ENCODE assay signal across 9 mouse cellular contexts in the genomic region with DNA sequence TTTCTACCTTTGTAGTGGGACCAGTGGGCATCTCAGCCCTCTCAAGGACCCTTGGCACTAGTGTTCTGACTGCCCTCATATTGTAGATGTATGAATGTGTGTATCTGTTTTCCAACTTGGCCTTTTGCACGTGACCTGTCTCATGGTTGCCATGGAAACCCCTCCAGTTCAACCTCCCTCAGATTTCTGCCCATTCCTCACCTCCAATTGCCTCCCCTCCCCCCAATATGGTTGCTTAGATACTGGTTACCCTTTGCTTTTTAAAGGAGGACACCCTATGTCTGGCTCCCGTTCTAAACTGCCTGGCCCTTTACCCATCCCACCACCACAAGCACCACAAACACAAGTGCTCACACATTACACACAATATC. TPM values are rescaled to one million over a fixed set of nuclear protein-coding genes. Genes with fewer than 3 reads are reported as not detected.
DNase-seq lines count a peak whose midpoint lies in the region; ATAC-seq lines count a peak whose summit lies in the region.
"Had no signal": no experiment of that assay in that cellular context is flagged by ENCODE, and none has a peak within 500 bp of the region (broad histone marks: within the 10 kb centered on the region; RNA-seq: fewer than 3 reads in every experiment).

No protein-coding gene starts in this region.

- peak overlapping the region; percentile 77; the same call in 1 of the 2 replicates for H3K27ac ChIP-seq in kidney, embryonic 14.5 days (ENCODE audit: low read depth, low read length)
- H3K27ac ChIP-seq in hindbrain, embryonic 14.5 days = peak overlapping the region; percentile 84

- no peaks in the 10 kb centered on the region for H3K9me3 ChIP-seq in kidney, embryonic 14.5 days (ENCODE audit: control insufficient read depth, low read length)
- no peaks in the 10 kb centered on the region for H3K9me3 ChIP-seq in hindbrain, embryonic 14.5 days (ENCODE audit: control insufficient read depth, low read length)

- no peak for DNase-seq in kidney, postnatal 10 days
- peak; percentile 74 for DNase-seq in embryo, embryonic 11 days
- DNase-seq in hindbrain, embryonic 14.5 days (ENCODE audit: low spot score) = peak; percentile 77
- peak; percentile 48 for DNase-seq in neural tube, embryonic 10.5 days (ENCODE audit: extremely low spot score, low spot score)
- no peak for DNase-seq in kidney, postnatal 14 days
- no peak for DNase-seq in right cerebral cortex, postnatal 25 days
- no peak for DNase-seq in adrenal gland, postnatal 14 days

- peak overlapping the region; percentile 79; the same call in 1 of the 2 replicates for H3K9ac ChIP-seq in kidney, embryonic 14.5 days (ENCODE audit: low read depth, low read length)
- H3K9ac ChIP-seq in hindbrain, embryonic 14.5 days = peak overlapping the region; percentile 72

- H3K4me2 ChIP-seq in kidney, embryonic 14.5 days (replicated peaks; ENCODE audit: low read depth, low read length) = peak overlapping the region; percentile 84
- H3K4me2 ChIP-seq in hindbrain, embryonic 14.5 days (replicated peaks) = peak overlapping the region; percentile 69

- no peak for ATAC-seq in kidney, embryonic 14.5 days (ENCODE audit: low FRiP score, low TSS enrichment)
- ATAC-seq in hindbrain, embryonic 14.5 days (ENCODE audit: low FRiP score) = peak; percentile 69

- 32% methylated on average over 2 of the region's 2 CpGs for WGBS in kidney, embryonic 14.5 days
- WGBS in hindbrain, embryonic 14.5 days = 3% methylated on average over 2 of the region's 2 CpGs

- no peaks in the 10 kb centered on the region for H3K36me3 ChIP-seq in kidney, embryonic 14.5 days (ENCODE audit: control insufficient read depth, insufficient read depth, low read length)
- peaks cover 6% of the 10 kb centered on the region; the same call in 1 of the 2 replicates for H3K36me3 ChIP-seq in hindbrain, embryonic 14.5 days (replicated peaks; ENCODE audit: control insufficient read depth, insufficient read depth)

- H3K4me3 ChIP-seq in kidney, embryonic 14.5 days (ENCODE audit: low read length) = peak overlapping the region; percentile 71
- H3K4me3 ChIP-seq in hindbrain, embryonic 14.5 days (replicated peaks; ENCODE audit: low read length) = peak overlapping the region; percentile 55

- no peaks in the 10 kb centered on the region for H3K27me3 ChIP-seq in kidney, embryonic 14.5 days (ENCODE audit: control insufficient read depth, insufficient read depth, low read length)
- H3K27me3 ChIP-seq in hindbrain, embryonic 14.5 days (ENCODE audit: control insufficient read depth, insufficient read depth, low read length) = no peaks in the 10 kb centered on the region

- peaks cover 24% of the 10 kb centered on the region for H3K4me1 ChIP-seq in kidney, embryonic 14.5 days (ENCODE audit: control insufficient read depth, insufficient read depth, low read length)
- peaks cover 22% of the 10 kb centered on the region for H3K4me1 ChIP-seq in hindbrain, embryonic 14.5 days (replicated peaks; ENCODE audit: control insufficient read depth, insufficient read depth, low read length)

RNA-seq across cellular contexts. Expression of a gene that starts 1.3 kb away (rescaled TPM):
- 139 and 156 TPM in 2 replicates for polyA plus RNA-seq in kidney, embryonic 14.5 days (2014; fragmentation: Nextera tagmentation; extraction: Ambion mirVana)
- polyA plus RNA-seq in hindbrain, embryonic 14.5 days (2014; fragmentation: Nextera tagmentation; extraction: Ambion mirVana) = 377 and 410 TPM in 2 replicates
- total RNA-seq in adrenal gland, postnatal 14 days (2021) = 110 and 140 TPM in 2 replicates

RNA-seq across cellular contexts. Expression of a gene that starts 28.1 kb away (rescaled TPM):
- 137 and 153 TPM in 2 replicates for polyA plus RNA-seq in kidney, embryonic 14.5 days (2014; fragmentation: Nextera tagmentation; extraction: Ambion mirVana)
- 8.8 and 12.7 TPM in 2 replicates for polyA plus RNA-seq in hindbrain, embryonic 14.5 days (2014; fragmentation: Nextera tagmentation; extraction: Ambion mirVana)
- 3.0 and 6.3 TPM in 2 replicates for total RNA-seq in adrenal gland, postnatal 14 days (2021)

RNA-seq across cellular contexts. Expression of a gene that starts 52.4 kb away (rescaled TPM):
- 0.06 and 0.08 TPM in 2 replicates for polyA plus RNA-seq in kidney, embryonic 14.5 days (2014; fragmentation: Nextera tagmentation; extraction: Ambion mirVana)
- not detected in 2 replicates for polyA plus RNA-seq in hindbrain, embryonic 14.5 days (2014; fragmentation: Nextera tagmentation; extraction: Ambion mirVana)
- 0.15 TPM in 1 of 2 replicates, not detected in the other for total RNA-seq in adrenal gland, postnatal 14 days (2021)
- total RNA-seq: left cerebral cortex, postnatal 25 days had no signal

RNA-seq across cellular contexts. Expression of a gene that starts 55.1 kb away (rescaled TPM):
- polyA plus RNA-seq in kidney, embryonic 14.5 days (2014; fragmentation: Nextera tagmentation; extraction: Ambion mirVana) = 0.14 and 0.23 TPM in 2 replicates
- 13.2 and 15.1 TPM in 2 replicates for polyA plus RNA-seq in hindbrain, embryonic 14.5 days (2014; fragmentation: Nextera tagmentation; extraction: Ambion mirVana)
- total RNA-seq in adrenal gland, postnatal 14 days (2021) = 0.78 and 1.4 TPM in 2 replicates

Comparison
In these comparisons a context has a peak if more than half of its experiments do, and no peak if none do; other contexts are left out.
1. DNase-seq: peak in embryo, embryonic 11 days (single experiment), hindbrain, embryonic 14.5 days (single experiment) and neural tube, embryonic 10.5 days (single experiment); none in kidney, postnatal 10 days (single experiment), kidney, postnatal 14 days (single experiment), right cerebral cortex, postnatal 25 days (single experiment) and adrenal gland, postnatal 14 days (single experiment).
2. RNA of a gene that starts 28.1 kb away (polyA plus RNA-seq): 137 to 153 TPM in kidney, embryonic 14.5 days; 8.8 to 12.7 TPM in hindbrain, embryonic 14.5 days; every median in the first group is over 10 times any median in the second.